Mouse (Mus musculus) liver, postnatal 0 days (tissue): ENCODE data around the gene Cobll1. TPM values are rescaled to one million over a fixed set of nuclear protein-coding genes. Genes with fewer than 3 reads are reported as not detected.

Experiments used
- ATAC-seq: fragments of 200-750 bp; cut with Nextera tagmentation; 2 replicates; pipeline ENCODE4 v1.8.0; 2017; ENCODE audit warnings: mild to moderate bottlenecking, moderate library complexity
- DNase-seq: peaks from one replicate; pipeline ENCODE4 v3.0.0-alpha.2; 2016
- H3K27ac ChIP-seq: fragments of 300-500 bp; sonication (generic); 2 replicates; pipeline ENCODE4 v1.5.1; 2014; ENCODE audit warnings: antibody characterized with exemption, moderate library complexity, mild to moderate bottlenecking, low read depth
- H3K27me3 ChIP-seq: fragments of 300-500 bp; sonication (generic); 2 replicates; pipeline ENCODE4 v1.6.1; 2014; ENCODE audit warnings: low read length, control low read depth, mixed read lengths; ENCODE audit not compliant: insufficient read depth
- H3K36me3 ChIP-seq: fragments of 300-500 bp; sonication (generic); replicated peaks from 2 replicates; pipeline ENCODE4 v1.6.1; 2014; ENCODE audit warnings: mild to moderate bottlenecking, control low read depth, low read length, moderate library complexity, mixed read lengths; ENCODE audit not compliant: insufficient read depth
- H3K4me1 ChIP-seq: fragments of 300-500 bp; sonication (generic); 2 replicates; pipeline ENCODE4 v1.6.1; 2014; ENCODE audit warnings: antibody characterized with exemption, mild to moderate bottlenecking, control low read depth; ENCODE audit not compliant: insufficient read depth
- H3K4me2 ChIP-seq: fragments of 300-500 bp; sonication (generic); 2 replicates; pipeline ENCODE4 v1.6.1; 2014; ENCODE audit warnings: low read depth, mild to moderate bottlenecking, low read length, moderate library complexity, mixed read lengths
- H3K4me3 ChIP-seq: fragments of 300-500 bp; sonication (generic); 2 replicates; pipeline ENCODE4 v1.5.1; 2014; ENCODE audit warnings: low read depth, low read length
- H3K9ac ChIP-seq: fragments of 300-500 bp; sonication (generic); replicated peaks from 2 replicates; pipeline ENCODE4 v1.6.1; 2014; ENCODE audit warnings: mild to moderate bottlenecking, moderate library complexity
- H3K9me3 ChIP-seq: fragments of 300-500 bp; sonication (generic); 2 replicates; pipeline ENCODE4 v1.6.1; 2016; ENCODE audit warnings: mild to moderate bottlenecking, control low read depth, low read length, mixed read lengths
- CTCF ChIP-seq: sonication (generic); IDR thresholded peaks from 2 replicates; pipeline ENCODE4 v1.5.1; 2016; ENCODE audit warnings: antibody characterized with exemption, low read depth
- EP300 ChIP-seq: IDR thresholded peaks from 2 replicates; pipeline ENCODE4 v1.6.1; 2016; ENCODE audit warnings: antibody characterized with exemption, low read depth, mild to moderate bottlenecking
- WGBS: fragments of 180-500 bp; shearing (Covaris S2); extraction: QIAGEN DNeasy Blood & Tissue Kit; methylation state at CpG from one replicate; pipeline ENCODE4 v1.1.7; 2014; ENCODE audit not compliant: insufficient replicate concordance; 5-methylcytosine and 5-hydroxymethylcytosine counted together
- polyA plus RNA-seq: library from polyadenylated mRNA; unstranded; fragments of >200 nt; fragmentation: Nextera tagmentation; extraction: Ambion mirVana; gene quantifications from 2 replicates; pipeline ENCODE4 v1.2.1, GENCODE M21; 2015

Gene Cobll1
- polyA plus RNA-seq, 1 experiment from 2014 or later: 7.0 TPM

DNA sequence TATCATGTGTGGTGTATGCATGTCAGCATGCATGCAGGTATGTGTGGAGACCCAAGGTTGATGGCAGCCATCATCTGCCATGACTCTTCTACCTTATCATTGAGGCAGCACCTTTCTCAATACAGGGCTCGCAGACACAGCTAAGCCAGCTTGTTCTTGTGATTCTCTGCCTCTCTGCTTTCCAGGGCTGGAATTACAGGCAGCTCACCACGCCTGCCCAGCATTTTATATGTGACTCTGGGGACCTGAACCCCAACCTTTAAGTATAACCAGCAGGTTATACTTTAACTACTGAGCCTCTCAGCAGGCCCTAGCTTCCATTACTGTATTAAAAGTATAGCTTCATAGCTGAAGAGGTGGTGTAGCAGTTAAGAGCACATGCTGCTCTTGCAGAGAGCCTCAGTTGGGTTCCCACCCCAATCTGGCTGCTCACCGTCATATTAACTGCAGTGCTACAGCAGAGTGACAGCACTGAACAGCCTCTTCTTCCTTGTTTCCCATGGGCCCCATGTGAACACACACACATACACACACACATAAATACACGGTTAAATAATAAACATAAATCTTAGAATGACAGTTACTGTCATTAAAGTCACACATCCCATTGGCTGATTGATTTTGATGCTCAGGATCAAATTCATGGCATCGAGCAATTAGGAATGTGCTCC is 81.1 kb downstream of the Cobll1 start:
- no peaks in the 10 kb centered on the region for H3K4me1 ChIP-seq
- 65% methylated on average over 5 of the region's 5 CpGs for WGBS
- no peaks in the 10 kb centered on the region for H3K36me3 ChIP-seq
- H3K27ac ChIP-seq: no peak overlapping the region
- H3K9ac ChIP-seq: no peak overlapping the region
- TF ChIP-seq EP300 (no peak), CTCF (no peak)
- H3K4me3 ChIP-seq: no peak overlapping the region
- ATAC-seq (no peak), DNase-seq (no peak)
- H3K27me3 ChIP-seq: no peaks in the 10 kb centered on the region
- H3K9me3 ChIP-seq: no peaks in the 10 kb centered on the region
- H3K4me2 ChIP-seq: no peak overlapping the region

DNA sequence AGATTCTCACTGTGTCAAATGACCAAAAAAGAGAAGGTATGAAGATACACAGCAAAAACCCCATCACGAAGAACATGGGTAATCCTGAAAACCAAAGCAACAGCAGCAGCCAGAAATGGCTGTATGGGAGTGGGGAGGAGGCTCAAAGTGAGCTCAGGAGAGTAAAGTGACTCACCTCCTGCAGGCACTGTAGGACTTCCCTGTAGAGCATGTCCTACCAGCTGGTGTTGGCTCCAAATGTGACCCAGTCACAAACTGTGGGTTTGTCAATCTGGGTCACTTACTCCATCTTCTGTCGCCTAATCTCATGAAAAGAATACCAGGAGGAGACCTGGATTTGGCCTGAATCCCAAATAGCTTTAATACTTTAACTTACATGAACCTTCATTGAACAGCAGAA is 81.9 kb downstream of the Cobll1 start:
- TF ChIP-seq CTCF (no peak), EP300 (no peak)
- Histone ChIP-seq H3K4me3 (no peak overlapping the region), H3K27me3 (no peaks in the 10 kb centered on the region), H3K9ac (no peak overlapping the region), H3K9me3 (no peaks in the 10 kb centered on the region), H3K4me2 (no peak overlapping the region), H3K27ac (no peak overlapping the region), H3K36me3 (no peaks in the 10 kb centered on the region), H3K4me1 (no peaks in the 10 kb centered on the region)
- 69% methylated on average over 2 of the region's 2 CpGs for WGBS
- ATAC-seq: no peak
- no peak for DNase-seq

DNA sequence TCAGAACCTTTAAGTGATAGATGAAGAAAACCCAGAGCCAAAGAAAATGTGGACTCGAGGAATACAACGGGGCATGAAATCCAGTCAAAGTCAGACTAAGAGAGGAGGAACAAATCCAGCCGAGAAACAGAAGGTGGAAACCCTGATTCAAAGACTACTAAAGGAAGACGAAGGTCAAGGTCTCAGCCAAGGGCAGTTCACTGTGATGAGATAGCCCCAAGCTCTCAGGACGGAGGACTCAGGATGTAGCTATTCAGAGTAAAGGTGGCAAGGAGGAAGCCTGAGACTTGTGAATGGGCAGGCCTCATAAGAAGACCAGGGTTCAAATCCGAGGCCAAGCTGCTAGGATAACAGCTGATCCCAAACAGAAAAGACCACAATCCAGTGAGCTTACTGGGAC is 90.3 kb downstream of the Cobll1 start:
- DNase-seq: no peak
- H3K9ac ChIP-seq: no peak overlapping the region
- H3K27ac ChIP-seq: no peak overlapping the region
- H3K4me2 ChIP-seq: no peak overlapping the region
- TF ChIP-seq EP300: no peak
- TF ChIP-seq CTCF: no peak
- no peak overlapping the region for H3K4me3 ChIP-seq
- no peak for ATAC-seq
- WGBS: 76% methylated on average over 6 of the region's 6 CpGs
- no peaks in the 10 kb centered on the region for H3K36me3 ChIP-seq
- H3K9me3 ChIP-seq: no peaks in the 10 kb centered on the region
- no peaks in the 10 kb centered on the region for H3K27me3 ChIP-seq
- H3K4me1 ChIP-seq: no peaks in the 10 kb centered on the region

DNA sequence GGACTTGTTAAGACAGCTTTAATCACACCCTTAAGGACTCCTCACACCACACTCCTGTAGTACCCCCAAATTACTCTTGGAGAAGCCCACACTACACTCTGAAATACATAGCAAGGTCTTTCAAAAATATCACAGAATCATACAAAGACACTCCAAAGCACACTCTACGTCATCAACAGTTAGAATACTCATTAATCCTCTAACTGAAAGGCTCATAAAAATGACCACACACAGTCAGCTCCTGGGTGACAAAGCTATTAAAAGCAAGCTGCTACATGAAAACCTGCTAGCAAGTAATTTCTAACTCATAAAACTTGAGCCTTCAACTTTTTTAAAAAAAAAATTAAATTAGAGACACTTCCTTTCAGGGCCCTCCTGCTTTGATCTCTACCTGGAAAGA is 91.8 kb downstream of the Cobll1 start:
- H3K9ac ChIP-seq: no peak overlapping the region
- no peaks in the 10 kb centered on the region for H3K36me3 ChIP-seq
- H3K4me3 ChIP-seq: no peak overlapping the region
- H3K9me3 ChIP-seq: no peaks in the 10 kb centered on the region
- no peaks in the 10 kb centered on the region for H3K27me3 ChIP-seq
- no peaks in the 10 kb centered on the region for H3K4me1 ChIP-seq
- H3K27ac ChIP-seq: no peak overlapping the region
- H3K4me2 ChIP-seq: no peak overlapping the region
- WGBS: 70% methylated on average over 1 of the region's 1 CpGs
- ATAC-seq: no peak
- DNase-seq: no peak
- TF ChIP-seq CTCF: no peak
- no peak for TF ChIP-seq EP300

DNA sequence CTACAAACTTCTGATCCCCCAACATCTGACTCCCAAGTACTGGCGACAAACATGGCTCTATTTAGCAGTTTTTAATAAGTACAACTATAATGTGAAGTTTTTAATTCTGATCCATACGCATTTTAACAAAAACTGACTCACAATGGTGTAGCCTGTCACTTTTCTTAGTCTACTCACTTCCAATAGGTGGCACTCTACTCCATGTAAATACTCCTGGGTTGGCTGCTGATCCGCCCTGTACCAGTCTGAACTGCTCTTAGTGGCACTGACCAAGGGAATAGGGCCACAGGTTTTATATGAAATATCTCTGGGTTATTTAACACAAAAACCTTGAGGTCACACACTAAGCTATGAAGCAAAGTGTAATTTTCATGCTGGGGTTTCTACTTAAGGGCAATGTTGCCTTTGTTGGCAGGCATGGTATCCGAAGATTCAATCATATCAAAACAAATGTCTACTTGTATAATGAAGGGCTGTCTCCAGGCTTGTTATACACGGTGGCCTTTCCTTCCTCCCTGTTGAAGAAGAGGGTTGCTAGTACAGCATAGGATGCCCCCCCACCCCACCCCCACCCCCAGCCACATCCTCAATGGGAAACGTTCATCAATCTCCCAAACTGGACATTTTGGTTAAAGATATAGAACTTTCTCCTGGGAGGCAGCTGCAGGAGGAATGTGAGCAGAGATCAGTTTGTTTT is 93.6 kb downstream of the Cobll1 start:
- H3K4me1 ChIP-seq: no peaks in the 10 kb centered on the region
- H3K4me2 ChIP-seq: no peak overlapping the region
- H3K9ac ChIP-seq: no peak overlapping the region
- H3K27me3 ChIP-seq: no peaks in the 10 kb centered on the region
- no peak overlapping the region for H3K4me3 ChIP-seq
- ATAC-seq (peak; percentile 80), DNase-seq (peak; percentile 22)
- H3K36me3 ChIP-seq: no peaks in the 10 kb centered on the region
- no peaks in the 10 kb centered on the region for H3K9me3 ChIP-seq
- WGBS: 46% methylated on average over 6 of the region's 6 CpGs
- TF ChIP-seq EP300 (no peak), CTCF (peak; percentile 69)
- H3K27ac ChIP-seq: no peak overlapping the region

DNA sequence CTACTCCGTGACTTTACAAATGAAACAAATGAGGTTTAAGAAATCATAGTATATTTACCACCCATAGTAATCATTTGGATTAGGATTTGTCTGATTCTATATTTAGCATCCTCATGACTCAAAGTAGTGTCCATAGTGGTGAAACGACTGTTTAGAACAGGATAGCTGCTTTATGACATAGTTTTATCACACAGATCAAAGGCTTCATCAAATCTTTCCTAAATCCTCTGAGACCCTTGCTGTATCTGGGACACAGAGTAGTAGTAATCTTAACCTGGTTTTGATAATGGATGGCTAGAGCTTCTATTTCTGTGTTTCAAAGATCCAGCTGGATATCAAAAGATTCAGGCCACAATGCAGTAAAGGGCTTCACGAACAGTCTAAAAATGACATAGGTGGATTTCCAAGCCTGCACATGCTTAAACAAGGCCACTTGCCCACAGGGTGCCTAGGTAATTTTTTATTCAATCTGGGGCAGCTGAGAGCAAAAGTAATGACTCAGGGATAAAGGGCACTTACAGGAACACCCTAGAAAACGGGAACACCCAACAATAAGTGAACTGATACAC is 98.0 kb downstream of the Cobll1 start:
- H3K4me1 ChIP-seq: no peaks in the 10 kb centered on the region
- H3K4me3 ChIP-seq: no peak overlapping the region
- H3K27ac ChIP-seq: no peak overlapping the region
- TF ChIP-seq EP300 (no peak), CTCF (no peak)
- 74% methylated on average over 4 of the region's 4 CpGs for WGBS
- DNase-seq (no peak), ATAC-seq (no peak)
- no peaks in the 10 kb centered on the region for H3K9me3 ChIP-seq
- no peaks in the 10 kb centered on the region for H3K36me3 ChIP-seq
- H3K27me3 ChIP-seq: no peaks in the 10 kb centered on the region
- H3K4me2 ChIP-seq: no peak overlapping the region
- no peak overlapping the region for H3K9ac ChIP-seq
